In genomic region chr2:71655504-71656390, GRCm38 (mm10) we compare ENCODE assay signal across 8 mouse cellular contexts.
DNase-seq lines count a peak whose midpoint lies in the region; ATAC-seq and TF ChIP-seq lines count a peak whose summit lies in the region.

No protein-coding gene starts in this region.

- H3K9me3 ChIP-seq in kidney, embryonic 14.5 days (ENCODE audit: control insufficient read depth, low read length) = no peaks in the 10 kb centered on the region
- no peaks in the 10 kb centered on the region for H3K9me3 ChIP-seq in MEL (replicated peaks; ENCODE audit: insufficient read depth, low read length)
- H3K9me3 ChIP-seq in embryonic facial prominence, embryonic 12.5 days = no peaks in the 10 kb centered on the region
- no peaks in the 10 kb centered on the region for H3K9me3 ChIP-seq in hindbrain, embryonic 15.5 days
- H3K9me3 ChIP-seq in midbrain, embryonic 11.5 days (ENCODE audit: control insufficient read depth, low read length) = no peaks in the 10 kb centered on the region

- TF ChIP-seq RAD21 in MEL (IDR thresholded peaks at IDR 0.05; ENCODE audit: low read depth, low read length) = no peak

- ATAC-seq in kidney, embryonic 14.5 days (ENCODE audit: low FRiP score, low TSS enrichment) = peak; percentile 84
- peak; percentile 52; the same call in 1 of the 2 replicates for ATAC-seq in embryonic facial prominence, embryonic 12.5 days (ENCODE audit: insufficient number of reproducible peaks, insufficient read depth, low FRiP score, low TSS enrichment)
- ATAC-seq in hindbrain, embryonic 15.5 days (ENCODE audit: low FRiP score, low read depth) = peak; percentile 55; the same call in 1 of the 2 replicates
- ATAC-seq in midbrain, embryonic 11.5 days (ENCODE audit: low FRiP score) = peak; percentile 88

- TF ChIP-seq EP300 in MEL (IDR thresholded peaks at IDR 0.05; ENCODE audit: low read depth in 1 of 2, low read length in 2 of 2) = no peak

- no peak for TF ChIP-seq CTCF in kidney, adult 2 months (conservative IDR thresholded peaks at IDR 0.05; ENCODE audit: insufficient read depth, insufficient read length, low read depth, low read length)
- no peak for TF ChIP-seq CTCF in MEL (IDR thresholded peaks at IDR 0.05 in 2 of 3, conservative IDR thresholded peaks at IDR 0.05 in 1 of 3; ENCODE audit: control insufficient read depth in 1 of 3, insufficient read depth in 1 of 3, low read depth in 2 of 3, low read length in 3 of 3, poor library complexity in 1 of 3, severe bottlenecking in 1 of 3)

- H3K27ac ChIP-seq in kidney, embryonic 14.5 days (ENCODE audit: low read depth, low read length) = peak overlapping the region; percentile 59
- H3K27ac ChIP-seq in kidney, adult 2 months (ENCODE audit: insufficient read depth, low read depth, low read length) = no peak overlapping the region
- H3K27ac ChIP-seq in MEL (ENCODE audit: control insufficient read depth, low read depth, low read length) = no peak overlapping the region
- H3K27ac ChIP-seq in embryonic facial prominence, embryonic 12.5 days = peak overlapping the region; percentile 51; the same call in 1 of the 2 replicates
- 0 out of 2 replicates have a peak overlapping the region, but pooled peaks have one; percentile 30 for H3K27ac ChIP-seq in hindbrain, embryonic 15.5 days (replicated peaks)
- peak overlapping the region; percentile 80 for H3K27ac ChIP-seq in midbrain, embryonic 11.5 days (ENCODE audit: low read depth, low read length)

- peaks cover 11% of the 10 kb centered on the region for H3K4me1 ChIP-seq in kidney, embryonic 14.5 days (ENCODE audit: control insufficient read depth, insufficient read depth, low read length)
- no peaks in the 10 kb centered on the region for H3K4me1 ChIP-seq in kidney, adult 2 months (ENCODE audit: control insufficient read depth, insufficient read depth, low read length)
- peaks cover 1 to 11% of the 10 kb centered on the region in 2 experiments; a peak in 2 of 4 replicates for H3K4me1 ChIP-seq in MEL (ENCODE audit: control insufficient read depth in 1 of 2, insufficient read depth in 2 of 2, low read length in 2 of 2)
- peaks cover 23% of the 10 kb centered on the region for H3K4me1 ChIP-seq in embryonic facial prominence, embryonic 12.5 days
- peaks cover 27% of the 10 kb centered on the region for H3K4me1 ChIP-seq in hindbrain, embryonic 15.5 days (replicated peaks)
- peaks cover 27% of the 10 kb centered on the region for H3K4me1 ChIP-seq in midbrain, embryonic 11.5 days (ENCODE audit: control insufficient read depth, insufficient read depth, low read length)

- peak overlapping the region; percentile 31 for H3K4me3 ChIP-seq in kidney, embryonic 14.5 days (ENCODE audit: low read length)
- no peak overlapping the region for H3K4me3 ChIP-seq in kidney, adult 2 months (ENCODE audit: insufficient read depth, low read depth, low read length)
- H3K4me3 ChIP-seq in MEL (ENCODE audit: control insufficient read depth in 1 of 2, insufficient read depth in 1 of 2, low read depth in 2 of 2, low read length in 2 of 2) = peak overlapping the region; percentile 30 to 52; a peak in 3 of 4 replicates
- H3K4me3 ChIP-seq in embryonic facial prominence, embryonic 12.5 days = peak overlapping the region; percentile 26
- H3K4me3 ChIP-seq in hindbrain, embryonic 15.5 days = peak overlapping the region; percentile 29
- H3K4me3 ChIP-seq in midbrain, embryonic 11.5 days (ENCODE audit: low read depth, low read length) = peak overlapping the region; percentile 21

- no peaks in the 10 kb centered on the region for H3K36me3 ChIP-seq in kidney, embryonic 14.5 days (ENCODE audit: control insufficient read depth, insufficient read depth, low read length)
- no peaks in the 10 kb centered on the region for H3K36me3 ChIP-seq in kidney, adult 2 months (ENCODE audit: control insufficient read depth, insufficient read depth, low read length)
- peaks cover 0 to 2% of the 10 kb centered on the region in 2 experiments; a peak in 2 of 4 replicates for H3K36me3 ChIP-seq in MEL (ENCODE audit: control insufficient read depth in 1 of 2, insufficient read depth in 2 of 2, low read length in 2 of 2)
- H3K36me3 ChIP-seq in embryonic facial prominence, embryonic 12.5 days = no peaks in the 10 kb centered on the region
- H3K36me3 ChIP-seq in hindbrain, embryonic 15.5 days = no peaks in the 10 kb centered on the region
- no peaks in the 10 kb centered on the region for H3K36me3 ChIP-seq in midbrain, embryonic 11.5 days (ENCODE audit: control insufficient read depth, insufficient read depth, low read length)

- no peaks in the 10 kb centered on the region for H3K27me3 ChIP-seq in kidney, embryonic 14.5 days (ENCODE audit: control insufficient read depth, insufficient read depth, low read length)
- no peaks in the 10 kb centered on the region for H3K27me3 ChIP-seq in kidney, adult 2 months (replicated peaks; ENCODE audit: control insufficient read depth, insufficient read depth, low read length)
- no peaks in the 10 kb centered on the region; a peak in 3 of 4 replicates for H3K27me3 ChIP-seq in MEL (ENCODE audit: control insufficient read depth in 1 of 2, insufficient read depth in 2 of 2, low read length in 2 of 2)
- H3K27me3 ChIP-seq in embryonic facial prominence, embryonic 12.5 days = no peaks in the 10 kb centered on the region
- H3K27me3 ChIP-seq in hindbrain, embryonic 15.5 days = no peaks in the 10 kb centered on the region
- no peaks in the 10 kb centered on the region for H3K27me3 ChIP-seq in midbrain, embryonic 11.5 days (ENCODE audit: control insufficient read depth, insufficient read depth, low read length)

- H3K4me2 ChIP-seq in kidney, embryonic 14.5 days (replicated peaks; ENCODE audit: low read depth, low read length) = peak overlapping the region; percentile 47
- peak overlapping the region; percentile 49 for H3K4me2 ChIP-seq in embryonic facial prominence, embryonic 12.5 days (replicated peaks)
- peak overlapping the region; percentile 59 for H3K4me2 ChIP-seq in hindbrain, embryonic 15.5 days
- peak overlapping the region; percentile 55 for H3K4me2 ChIP-seq in midbrain, embryonic 11.5 days

- no peak for DNase-seq in kidney, adult 2 months
- DNase-seq in MEL (ENCODE audit: low read depth, low spot score) = peak; percentile 20
- DNase-seq in midbrain, embryonic 11.5 days (ENCODE audit: low spot score, missing footprints) = peak; percentile 98
- peak; percentile 55 for DNase-seq in thymus, postnatal 4 days
- no peak for DNase-seq in cerebellum, adult 8-10 months

- no peak for TF ChIP-seq POLR2A in kidney, adult 2 months (IDR thresholded peaks at IDR 0.05; ENCODE audit: low read depth, low read length)
- TF ChIP-seq POLR2A in MEL (IDR thresholded peaks at IDR 0.05; ENCODE audit: control insufficient read depth in 1 of 2, insufficient read depth in 1 of 2, low read depth in 1 of 2, low read length in 2 of 2, poor library complexity in 1 of 2) = no peak

- no peaks in the 10 kb centered on the region for H3K79me2 ChIP-seq in MEL (ENCODE audit: control insufficient read depth, insufficient read depth, low read length, poor library complexity)

- peak overlapping the region; percentile 54 for H3K9ac ChIP-seq in kidney, embryonic 14.5 days (ENCODE audit: low read depth, low read length)
- H3K9ac ChIP-seq in MEL (ENCODE audit: control insufficient read depth, low read depth, low read length, poor library complexity, severe bottlenecking) = peak overlapping the region; percentile 35
- peak overlapping the region; percentile 46; the same call in 1 of the 2 replicates for H3K9ac ChIP-seq in embryonic facial prominence, embryonic 12.5 days
- H3K9ac ChIP-seq in hindbrain, embryonic 15.5 days = peak overlapping the region; percentile 39
- peak overlapping the region; percentile 68 for H3K9ac ChIP-seq in midbrain, embryonic 11.5 days (ENCODE audit: low read length)

- whole genome bisulfite sequencing in kidney, embryonic 14.5 days = 3% methylated on average over 19 of the region's 19 CpGs
- WGBS in kidney, adult 2 months = 29% methylated on average over 19 of the region's 19 CpGs
- WGBS in embryonic facial prominence, embryonic 12.5 days = 3% methylated on average over 18 of the region's 19 CpGs
- 2% methylated on average over 19 of the region's 19 CpGs for WGBS in hindbrain, embryonic 15.5 days
- under 1% methylated on average over 18 of the region's 19 CpGs for WGBS in midbrain, embryonic 11.5 days

TF ChIP-seq in MEL, 35 proteins besides CTCF, POLR2A, EP300 and RAD21:
- TF ChIP-seq MAZ (IDR thresholded peaks at IDR 0.05; ENCODE audit: low read depth, low read length) (no peak), BHLHE40 (IDR thresholded peaks at IDR 0.05; ENCODE audit: borderline replicate concordance, low read depth, low read length) (no peak), E2F4 (IDR thresholded peaks at IDR 0.05; ENCODE audit: borderline replicate concordance, low read depth, low read length) (no peak), ZMIZ1 (IDR thresholded peaks at IDR 0.05; ENCODE audit: low read depth, low read length) (no peak), USF1 (IDR thresholded peaks at IDR 0.05; ENCODE audit: low read depth, low read length) (no peak), HCFC1 (IDR thresholded peaks at IDR 0.05; ENCODE audit: low read depth, low read length) (no peak), ETS1 (IDR thresholded peaks at IDR 0.05; ENCODE audit: low read depth, low read length) (no peak), RCOR1 (IDR thresholded peaks at IDR 0.05; ENCODE audit: low read depth, low read length) (no peak), KAT2A (conservative IDR thresholded peaks at IDR 0.05; ENCODE audit: low read depth, low read length) (no peak), MEF2A (IDR thresholded peaks at IDR 0.05; ENCODE audit: extremely low read depth, insufficient replicate concordance, low read depth, low read length, poor library complexity, severe bottlenecking) (no peak)

Comparison
In these comparisons a context has a peak if more than half of its experiments do, and no peak if none do; other contexts are left out.
1. H3K27ac ChIP-seq: peak in kidney, embryonic 14.5 days (single experiment), embryonic facial prominence, embryonic 12.5 days (single experiment), hindbrain, embryonic 15.5 days (single experiment) and midbrain, embryonic 11.5 days (single experiment); none in kidney, adult 2 months (single experiment) and MEL (single experiment).
2. DNase-seq: peak in MEL (single experiment), midbrain, embryonic 11.5 days (single experiment) and thymus, postnatal 4 days (single experiment); none in kidney, adult 2 months (single experiment) and cerebellum, adult 8-10 months (single experiment).
3. Peak in every context shown above with its lines, with median percentiles within 50 percentile points of each other: ATAC-seq, H3K4me2 ChIP-seq and H3K9ac ChIP-seq.